Mouse (Mus musculus) erythroblast, embryonic 14.5 days (primary cell): Measurements from ENCODE around the gene Zfp672. TPM values are rescaled to one million over a fixed set of nuclear protein-coding genes. Genes with fewer than 3 reads are reported as not detected.
"Not testable (repeated sequence)": the region's sequence is repeated elsewhere in the genome, so short reads cannot be mapped to it uniquely, and the experiment has no call there.

ENCODE experiments used
- H3K27me3 ChIP-seq: 2 replicates; pipeline ENCODE4 v1.6.1; 2012; ENCODE audit warnings: inconsistent platforms; ENCODE audit not compliant: control insufficient read depth
- H3K36me3 ChIP-seq: 2 replicates; pipeline ENCODE4 v1.6.1; 2012; ENCODE audit warnings: mild to moderate bottlenecking, inconsistent platforms; ENCODE audit not compliant: control insufficient read depth
- H3K4me1 ChIP-seq: 2 replicates; pipeline ENCODE4 v1.6.1; 2012; ENCODE audit warnings: inconsistent platforms; ENCODE audit not compliant: control insufficient read depth
- H3K4me3 ChIP-seq: replicated peaks from 2 replicates; pipeline ENCODE3; 2012; ENCODE audit warnings: moderate library complexity, mild to moderate bottlenecking, inconsistent platforms
- H3K9me3 ChIP-seq: 2 replicates; pipeline ENCODE4 v1.6.1; 2012; ENCODE audit warnings: low read length, inconsistent platforms, mixed read lengths; ENCODE audit not compliant: control insufficient read depth
- GATA1 ChIP-seq: IDR thresholded peaks from 2 replicates; pipeline ENCODE4 v1.6.1; 2012; ENCODE audit warnings: low read length, inconsistent platforms, mixed read lengths
- TAL1 ChIP-seq: IDR thresholded peaks from 3 replicates; pipeline ENCODE4 v1.6.1; 2012; ENCODE audit warnings: low read length, inconsistent platforms, mixed read lengths
- polyA plus RNA-seq: library from polyadenylated mRNA; stranded (reverse); fragments of >175 nt; gene quantifications from 2 replicates; pipeline ENCODE4 v1.2.3, GENCODE M21; 2012

Gene Zfp672
- 1.8 and 2.6 TPM in 2 replicates for polyA plus RNA-seq

GRCm38 (mm10) chr11:58330276-58331148, at the start of gene Zfp672, which contains the start of gene Sh3bp5l:
Gene Zfp672, minus strand, starts transcription at chr11:58330339.
Gene Sh3bp5l, plus strand, starts transcription at chr11:58330724.
- H3K4me1 ChIP-seq = peaks cover 71% of the 10 kb centered on the region
- no peak for TF ChIP-seq TAL1
- TF ChIP-seq GATA1 = no peak
- peak within 1 kb of the TSS; percentile 68 for H3K4me3 ChIP-seq
- peaks cover 4% of the 10 kb centered on the region; the same call in 1 of the 2 replicates for H3K9me3 ChIP-seq
- peaks cover 77% of the 10 kb centered on the region for H3K36me3 ChIP-seq
- H3K27me3 ChIP-seq = no peaks in the 10 kb centered on the region

- TF ChIP-seq TAL1 (no peak), GATA1 (no peak)
- Histone ChIP-seq H3K36me3 (no peaks in the 10 kb centered on the region), H3K27me3 (no peaks in the 10 kb centered on the region), H3K4me3 (no peak overlapping the region), H3K9me3 (no peaks in the 10 kb centered on the region), H3K4me1 (peaks cover 28% of the 10 kb centered on the region)
Measured at GRCm38 (mm10) chr11:58379516-58379915, 49.4 kb upstream of the Zfp672 start.

DNA sequence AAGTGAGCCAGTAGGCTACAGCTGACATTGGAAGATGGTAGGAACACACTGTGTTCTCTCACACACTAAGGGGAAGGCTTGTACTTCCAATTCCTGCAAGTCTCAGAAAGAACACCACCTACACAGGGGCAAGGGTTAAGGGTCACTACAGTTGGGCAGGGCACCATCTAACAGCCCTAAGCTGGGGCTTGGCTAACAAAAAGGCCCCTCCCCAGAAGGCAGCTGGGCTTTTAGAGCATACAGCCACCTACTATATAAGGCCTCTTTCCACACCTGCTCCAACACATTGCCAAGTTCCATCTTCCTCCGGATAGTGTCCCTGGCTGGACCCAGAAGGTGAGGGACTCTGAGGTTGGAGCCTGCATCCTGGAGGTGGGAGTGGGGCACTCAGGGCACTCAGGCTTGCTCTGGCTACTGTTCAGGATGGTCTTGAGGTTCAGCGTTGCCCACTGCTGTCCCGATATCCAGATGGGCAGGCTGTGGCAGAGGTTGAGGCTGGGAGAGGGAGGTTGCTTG, 48.7 kb upstream of the Zfp672 start, which contains the start of gene Lypd8:
Lypd8 (plus strand) TSS at position 281 of the 516 bp plus-strand sequence.
- Histone ChIP-seq H3K27me3 (no peaks in the 10 kb centered on the region), H3K36me3 (no peaks in the 10 kb centered on the region), H3K4me3 (no peak within 1 kb of the TSS), H3K9me3 (no peaks in the 10 kb centered on the region), H3K4me1 (peaks cover 28% of the 10 kb centered on the region)
- TF ChIP-seq TAL1 (no peak), GATA1 (no peak)

GRCm38 (mm10) chr11:58377686-58378085, 47.5 kb upstream of the Zfp672 start:
- TF ChIP-seq GATA1 (no peak), TAL1 (no peak)
- Histone ChIP-seq H3K9me3 (no peaks in the 10 kb centered on the region), H3K4me3 (no peak overlapping the region), H3K27me3 (no peaks in the 10 kb centered on the region), H3K4me1 (peaks cover 28% of the 10 kb centered on the region), H3K36me3 (no peaks in the 10 kb centered on the region)

DNA sequence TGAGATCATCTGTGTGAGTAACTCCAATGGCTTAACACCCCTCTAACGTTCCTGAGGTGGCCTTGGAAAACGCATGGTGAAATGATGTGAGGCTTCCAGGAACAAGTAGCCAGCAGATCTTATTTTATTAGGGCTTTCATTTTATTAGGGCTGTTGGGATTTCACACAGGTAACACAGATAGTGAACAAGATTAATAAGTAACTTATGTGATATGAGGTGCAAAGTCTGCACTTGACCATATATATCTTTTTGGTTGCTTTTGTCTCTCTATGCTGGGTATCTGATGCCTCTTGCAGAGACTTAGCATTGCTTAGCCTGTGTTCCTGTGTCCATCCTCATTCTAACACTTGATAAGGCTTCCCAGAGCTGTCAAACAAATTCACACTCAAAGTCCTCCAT, 47.1 kb upstream of the Zfp672 start:
- no peak for TF ChIP-seq TAL1
- no peak for TF ChIP-seq GATA1
- no peaks in the 10 kb centered on the region for H3K36me3 ChIP-seq

GRCm38 (mm10) chr11:58366191-58366590, 36.1 kb upstream of the Zfp672 start:
- not testable (repeated sequence) for H3K4me3 ChIP-seq, H3K36me3 ChIP-seq, H3K9me3 ChIP-seq, H3K27me3 ChIP-seq, H3K4me1 ChIP-seq

More for the DNA sequence above, 47.1 kb upstream of the Zfp672 start:
- no peaks in the 10 kb centered on the region for H3K27me3 ChIP-seq
- peaks cover 28% of the 10 kb centered on the region for H3K4me1 ChIP-seq
- no peaks in the 10 kb centered on the region for H3K9me3 ChIP-seq
- no peak overlapping the region for H3K4me3 ChIP-seq

- Histone ChIP-seq H3K27me3 (peaks cover 8% of the 10 kb centered on the region; the same call in 1 of the 2 replicates), H3K4me1 (peaks cover 4% of the 10 kb centered on the region), H3K9me3 (no peaks in the 10 kb centered on the region), H3K36me3 (no peaks in the 10 kb centered on the region), H3K4me3 (no peak overlapping the region)
- no peak for TF ChIP-seq TAL1
- TF ChIP-seq GATA1 = no peak
Measured at GRCm38 (mm10) chr11:58364454-58364853, 34.3 kb upstream of the Zfp672 start.

- H3K4me3 ChIP-seq, H3K9me3 ChIP-seq, H3K36me3 ChIP-seq, H3K27me3 ChIP-seq: not testable (repeated sequence)
- peaks cover 11% of the 10 kb centered on the region for H3K4me1 ChIP-seq
Measured at GRCm38 (mm10) chr11:58362562-58362961, 32.4 kb upstream of the Zfp672 start.

GRCm38 (mm10) chr11:58357844-58358534, 27.9 kb upstream of the Zfp672 start:
- peaks cover 5% of the 10 kb centered on the region; the same call in 1 of the 2 replicates for H3K27me3 ChIP-seq
- H3K9me3 ChIP-seq = no peaks in the 10 kb centered on the region
- no peaks in the 10 kb centered on the region for H3K36me3 ChIP-seq
- no peak overlapping the region for H3K4me3 ChIP-seq
- H3K4me1 ChIP-seq = peaks cover 46% of the 10 kb centered on the region
- no peak for TF ChIP-seq TAL1
- no peak for TF ChIP-seq GATA1
